Mouse (Mus musculus): ENCODE measurements around the gene 1110012L19Rik. TPM values are rescaled to one million over a fixed set of nuclear protein-coding genes. Genes with fewer than 3 reads are reported as not detected.
"Not testable (repeated sequence)": the region's sequence is repeated elsewhere in the genome, so short reads cannot be mapped to it uniquely, and the experiment has no call there.

1110012L19Rik gene
- polyA plus RNA-seq (2015; fragmentation: Nextera tagmentation; extraction: Ambion mirVana): 25.9 and 27.3 TPM in 2 replicates

- ATAC-seq (replicated peaks; ENCODE audit: insufficient number of reproducible peaks, insufficient read depth, low FRiP score, low read depth): peak; percentile 85
- WGBS: 12% methylated on average over 22 of the region's 22 CpGs
Observed at GRCm38 (mm10) chrX:70385276-70385961, at the start of gene 1110012L19Rik. Gene 1110012L19Rik (plus strand): TSS chrX:70385877.

GRCm38 (mm10) chrX:70362985-70363384, 22.7 kb upstream of the 1110012L19Rik start:
- ATAC-seq (replicated peaks; ENCODE audit: insufficient number of reproducible peaks, insufficient read depth, low FRiP score, low read depth): no peak
- H3K27ac ChIP-seq: no peak overlapping the region
- no peak overlapping the region for H3K4me2 ChIP-seq
- no peaks in the 10 kb centered on the region for H3K27me3 ChIP-seq
- no peaks in the 10 kb centered on the region for H3K4me1 ChIP-seq (replicated peaks)
- 82% methylated on average over 7 of the region's 7 CpGs for WGBS
- no peaks in the 10 kb centered on the region for H3K9me3 ChIP-seq (replicated peaks)
- H3K4me3 ChIP-seq: no peak overlapping the region
- H3K9ac ChIP-seq: no peak overlapping the region
- no peaks in the 10 kb centered on the region for H3K36me3 ChIP-seq

More at GRCm38 (mm10) chrX:70385276-70385961, at the start of gene 1110012L19Rik:
- H3K9me3 ChIP-seq (replicated peaks): no peaks in the 10 kb centered on the region
- H3K4me1 ChIP-seq (replicated peaks): peaks cover 7% of the 10 kb centered on the region; the same call in 1 of the 2 replicates
- H3K27ac ChIP-seq: peak within 1 kb of the TSS; percentile 82
- H3K4me2 ChIP-seq: peak within 1 kb of the TSS; percentile 60
- peak within 1 kb of the TSS; percentile 54 for H3K9ac ChIP-seq
- no peaks in the 10 kb centered on the region for H3K27me3 ChIP-seq
- H3K4me3 ChIP-seq: peak within 1 kb of the TSS; percentile 62
- H3K36me3 ChIP-seq: no peaks in the 10 kb centered on the region

GRCm38 (mm10) chrX:70363446-70363845, 22.2 kb upstream of the 1110012L19Rik start:
- no peak overlapping the region for H3K4me2 ChIP-seq

GRCm38 (mm10) chrX:70364202-70364601, 21.5 kb upstream of the 1110012L19Rik start:
- Histone ChIP-seq H3K4me3 (peak overlapping the region; percentile 57), H3K27ac (no peak overlapping the region)
- WGBS: 61% methylated on average over 1 of the region's 1 CpGs

More at GRCm38 (mm10) chrX:70363446-70363845, 22.2 kb upstream of the 1110012L19Rik start:
- H3K27ac ChIP-seq: no peak overlapping the region
- WGBS: 74% methylated on average over 5 of the region's 5 CpGs
- H3K36me3 ChIP-seq: no peaks in the 10 kb centered on the region
- H3K9ac ChIP-seq: no peak overlapping the region
- no peak overlapping the region for H3K4me3 ChIP-seq
- ATAC-seq (replicated peaks; ENCODE audit: insufficient number of reproducible peaks, insufficient read depth, low FRiP score, low read depth): no peak
- H3K27me3 ChIP-seq: no peaks in the 10 kb centered on the region
- no peaks in the 10 kb centered on the region for H3K9me3 ChIP-seq (replicated peaks)
- no peaks in the 10 kb centered on the region for H3K4me1 ChIP-seq (replicated peaks)

GRCm38 (mm10) chrX:70364661-70365613, 20.7 kb upstream of the 1110012L19Rik start, which contains the start of gene Ids:
Gene Ids (minus strand): TSS chrX:70365084.
- no peaks in the 10 kb centered on the region for H3K4me1 ChIP-seq (replicated peaks)
- H3K9ac ChIP-seq: peak within 1 kb of the TSS; percentile 63
- H3K36me3 ChIP-seq: no peaks in the 10 kb centered on the region
- peak within 1 kb of the TSS; percentile 57 for H3K4me3 ChIP-seq
- H3K27ac ChIP-seq: peak within 1 kb of the TSS; percentile 64
- no peaks in the 10 kb centered on the region for H3K9me3 ChIP-seq (replicated peaks)
- ATAC-seq (replicated peaks; ENCODE audit: insufficient number of reproducible peaks, insufficient read depth, low FRiP score, low read depth): peak; percentile 94
- no peaks in the 10 kb centered on the region for H3K27me3 ChIP-seq
- 18% methylated on average over 45 of the region's 45 CpGs for WGBS
- peak within 1 kb of the TSS; percentile 60 for H3K4me2 ChIP-seq

More at GRCm38 (mm10) chrX:70364202-70364601, 21.5 kb upstream of the 1110012L19Rik start:
- H3K4me2 ChIP-seq: peak overlapping the region; percentile 60
- H3K9ac ChIP-seq: peak overlapping the region; percentile 63; the same call in 1 of the 2 replicates
- H3K9me3 ChIP-seq (replicated peaks): no peaks in the 10 kb centered on the region
- no peaks in the 10 kb centered on the region for H3K36me3 ChIP-seq
- H3K4me1 ChIP-seq (replicated peaks): no peaks in the 10 kb centered on the region
- no peaks in the 10 kb centered on the region for H3K27me3 ChIP-seq
- ATAC-seq (replicated peaks; ENCODE audit: insufficient number of reproducible peaks, insufficient read depth, low FRiP score, low read depth): no peak

- ATAC-seq (replicated peaks; ENCODE audit: insufficient number of reproducible peaks, insufficient read depth, low FRiP score, low read depth); H3K4me2 ChIP-seq; H3K27ac ChIP-seq; H3K27me3 ChIP-seq; H3K9me3 ChIP-seq (replicated peaks); H3K9ac ChIP-seq; H3K36me3 ChIP-seq; H3K4me1 ChIP-seq (replicated peaks); H3K4me3 ChIP-seq: not testable (repeated sequence)
- WGBS: 23% methylated on average over 1 of the region's 6 CpGs
Observed at GRCm38 (mm10) chrX:70369758-70370157, 15.9 kb upstream of the 1110012L19Rik start.

- H3K36me3 ChIP-seq; H3K27ac ChIP-seq; H3K4me1 ChIP-seq (replicated peaks); H3K4me3 ChIP-seq; H3K4me2 ChIP-seq; ATAC-seq (replicated peaks; ENCODE audit: insufficient number of reproducible peaks, insufficient read depth, low FRiP score, low read depth); H3K27me3 ChIP-seq; H3K9ac ChIP-seq; H3K9me3 ChIP-seq (replicated peaks): not testable (repeated sequence)
- 56% methylated on average over 5 of the region's 6 CpGs for WGBS
Observed at GRCm38 (mm10) chrX:70374469-70375110, 11.1 kb upstream of the 1110012L19Rik start.

- WGBS: 35% methylated on average over 3 of the region's 3 CpGs
- Histone ChIP-seq H3K4me3 (peak overlapping the region; percentile 62), H3K9ac (peak overlapping the region; percentile 38; the same call in 1 of the 2 replicates), H3K27me3 (no peaks in the 10 kb centered on the region), H3K4me1 (replicated peaks) (peaks cover 7% of the 10 kb centered on the region; the same call in 1 of the 2 replicates), H3K9me3 (replicated peaks) (no peaks in the 10 kb centered on the region), H3K36me3 (no peaks in the 10 kb centered on the region), H3K27ac (peak overlapping the region; percentile 82; the same call in 1 of the 2 replicates), H3K4me2 (peak overlapping the region; percentile 53)
- ATAC-seq (replicated peaks; ENCODE audit: insufficient number of reproducible peaks, insufficient read depth, low FRiP score, low read depth): no peak
Observed at GRCm38 (mm10) chrX:70384917-70385275, 781 bp upstream of the 1110012L19Rik start.

- Histone ChIP-seq H3K36me3 (no peaks in the 10 kb centered on the region), H3K27me3 (no peaks in the 10 kb centered on the region), H3K4me1 (replicated peaks) (peaks cover 7% of the 10 kb centered on the region; the same call in 1 of the 2 replicates), H3K9ac (peak overlapping the region; percentile 54), H3K9me3 (replicated peaks) (no peaks in the 10 kb centered on the region), H3K4me2 (peak overlapping the region; percentile 60), H3K27ac (peak overlapping the region; percentile 82), H3K4me3 (peak overlapping the region; percentile 62)
- 9% methylated on average over 11 of the region's 11 CpGs for WGBS
- peak; percentile 19; the same call in 1 of the 2 replicates for ATAC-seq (replicated peaks; ENCODE audit: insufficient number of reproducible peaks, insufficient read depth, low FRiP score, low read depth)
Observed at GRCm38 (mm10) chrX:70385962-70386351, 280 bp downstream of the 1110012L19Rik start.

GRCm38 (mm10) chrX:70392636-70393035, 7.0 kb downstream of the 1110012L19Rik start:
- not testable (repeated sequence) for H3K9ac ChIP-seq; H3K36me3 ChIP-seq; H3K4me2 ChIP-seq; H3K4me3 ChIP-seq; H3K27me3 ChIP-seq; H3K27ac ChIP-seq; H3K4me1 ChIP-seq (replicated peaks); ATAC-seq (replicated peaks; ENCODE audit: insufficient number of reproducible peaks, insufficient read depth, low FRiP score, low read depth); H3K9me3 ChIP-seq (replicated peaks)

GRCm38 (mm10) chrX:70425473-70425872, 39.8 kb downstream of the 1110012L19Rik start:
- not testable (repeated sequence) for H3K4me2 ChIP-seq; H3K27ac ChIP-seq; H3K4me3 ChIP-seq; ATAC-seq (replicated peaks; ENCODE audit: insufficient number of reproducible peaks, insufficient read depth, low FRiP score, low read depth); H3K9me3 ChIP-seq (replicated peaks); H3K27me3 ChIP-seq; H3K9ac ChIP-seq; H3K4me1 ChIP-seq (replicated peaks); H3K36me3 ChIP-seq
- 66% methylated on average over 3 of the region's 3 CpGs for WGBS

Measured in heart, embryonic 15.5 days (tissue).